Mouse (Mus musculus): Measurements from ENCODE around the gene Podxl2. TPM values are rescaled to one million over a fixed set of nuclear protein-coding genes. Genes with fewer than 3 reads are reported as not detected.

The Podxl2 gene
- polyA plus RNA-seq, 1 experiment from 2014 or later: 45.0 TPM

GRCm38 (mm10) chr6:88838613-88839012 lies 36.2 kb downstream of the Podxl2 start:
- H3K4me2 ChIP-seq (ENCODE audit: low read depth, low read length): no peak overlapping the region
- H3K9me3 ChIP-seq (replicated peaks; ENCODE audit: control insufficient read depth, low read length): no peaks in the 10 kb centered on the region
- peaks cover 25% of the 10 kb centered on the region for H3K36me3 ChIP-seq (ENCODE audit: control insufficient read depth, insufficient read depth)
- H3K9ac ChIP-seq (ENCODE audit: low read length): no peak overlapping the region
- no peak for ATAC-seq (replicated peaks; ENCODE audit: extremely low read depth, insufficient read depth, low FRiP score)
- no peaks in the 10 kb centered on the region for H3K27me3 ChIP-seq (ENCODE audit: control insufficient read depth, insufficient read depth, low read length)
- 90% methylated on average over 10 of the region's 10 CpGs for WGBS
- peaks cover 18% of the 10 kb centered on the region for H3K4me1 ChIP-seq (ENCODE audit: control insufficient read depth, insufficient read depth, low read length)
- no peak overlapping the region for H3K27ac ChIP-seq (ENCODE audit: low read length)
- no peak overlapping the region for H3K4me3 ChIP-seq (ENCODE audit: low read length)

- no peak for ATAC-seq (replicated peaks; ENCODE audit: extremely low read depth, insufficient read depth, low FRiP score)
- peaks cover 19% of the 10 kb centered on the region for H3K4me1 ChIP-seq (ENCODE audit: control insufficient read depth, insufficient read depth, low read length)
- no peak overlapping the region for H3K27ac ChIP-seq (ENCODE audit: low read length)
- peaks cover 25% of the 10 kb centered on the region for H3K36me3 ChIP-seq (ENCODE audit: control insufficient read depth, insufficient read depth)
- H3K9ac ChIP-seq (ENCODE audit: low read length): no peak overlapping the region
- H3K27me3 ChIP-seq (ENCODE audit: control insufficient read depth, insufficient read depth, low read length): no peaks in the 10 kb centered on the region
- no peak overlapping the region for H3K4me3 ChIP-seq (ENCODE audit: low read length)
- H3K4me2 ChIP-seq (ENCODE audit: low read depth, low read length): no peak overlapping the region
- 87% methylated on average over 12 of the region's 12 CpGs for WGBS
- no peaks in the 10 kb centered on the region for H3K9me3 ChIP-seq (replicated peaks; ENCODE audit: control insufficient read depth, low read length)
Observed at GRCm38 (mm10) chr6:88837999-88838398, 36.8 kb downstream of the Podxl2 start.

DNA sequence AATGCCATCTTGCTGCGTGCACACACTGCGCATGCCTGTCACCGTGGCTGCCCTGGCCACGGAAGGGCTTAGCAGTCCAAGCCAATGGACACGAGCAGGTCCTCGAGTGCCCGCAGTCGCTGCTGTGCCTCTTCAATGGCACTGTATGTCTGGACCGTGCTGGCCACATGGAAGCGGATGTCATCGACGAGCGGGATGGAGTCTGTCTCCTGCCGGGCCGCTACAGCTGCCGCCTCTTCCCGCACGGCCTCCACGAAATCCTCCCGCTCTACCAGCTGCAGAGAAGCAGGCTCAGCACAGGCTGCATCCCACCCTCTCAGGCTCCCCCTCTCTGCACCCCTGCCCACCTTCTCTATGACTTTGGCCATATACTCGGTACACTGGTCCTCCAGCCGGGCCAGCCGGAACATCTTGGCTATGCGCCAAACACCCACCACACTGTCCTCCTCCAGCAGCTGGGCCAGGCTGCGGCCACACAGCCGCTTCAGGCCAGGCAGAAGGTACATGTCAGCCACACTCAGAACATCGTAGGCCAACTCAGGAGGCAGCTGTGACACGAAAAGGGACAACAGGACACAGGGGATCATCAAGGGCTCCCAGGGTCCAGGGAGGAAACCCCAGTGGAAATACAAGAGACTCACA lies 38.5 kb downstream of the Podxl2 start:
- Histone ChIP-seq H3K9ac (ENCODE audit: low read length) (no peak overlapping the region), H3K36me3 (ENCODE audit: control insufficient read depth, insufficient read depth) (peaks cover 25% of the 10 kb centered on the region), H3K27ac (ENCODE audit: low read length) (no peak overlapping the region), H3K4me3 (ENCODE audit: low read length) (no peak overlapping the region), H3K4me2 (ENCODE audit: low read depth, low read length) (no peak overlapping the region), H3K9me3 (replicated peaks; ENCODE audit: control insufficient read depth, low read length) (no peaks in the 10 kb centered on the region), H3K27me3 (ENCODE audit: control insufficient read depth, insufficient read depth, low read length) (no peaks in the 10 kb centered on the region), H3K4me1 (ENCODE audit: control insufficient read depth, insufficient read depth, low read length) (peaks cover 20% of the 10 kb centered on the region)
- ATAC-seq (replicated peaks; ENCODE audit: extremely low read depth, insufficient read depth, low FRiP score): no peak
- 78% methylated on average over 28 of the region's 28 CpGs for WGBS

- WGBS: 72% methylated on average over 5 of the region's 5 CpGs
Observed at GRCm38 (mm10) chr6:88835047-88835446, 39.8 kb downstream of the Podxl2 start.

GRCm38 (mm10) chr6:88833340-88834140 lies 41.3 kb downstream of the Podxl2 start:
- WGBS: 57% methylated on average over 5 of the region's 5 CpGs
- Histone ChIP-seq H3K9ac (ENCODE audit: low read length) (0 out of 2 replicates have a peak overlapping the region, but pooled peaks have one; percentile 7), H3K9me3 (replicated peaks; ENCODE audit: control insufficient read depth, low read length) (no peaks in the 10 kb centered on the region), H3K4me3 (ENCODE audit: low read length) (no peak overlapping the region), H3K27me3 (ENCODE audit: control insufficient read depth, insufficient read depth, low read length) (no peaks in the 10 kb centered on the region), H3K36me3 (ENCODE audit: control insufficient read depth, insufficient read depth) (peaks cover 18% of the 10 kb centered on the region), H3K4me1 (ENCODE audit: control insufficient read depth, insufficient read depth, low read length) (peaks cover 12% of the 10 kb centered on the region), H3K27ac (ENCODE audit: low read length) (peak overlapping the region; percentile 63), H3K4me2 (ENCODE audit: low read depth, low read length) (no peak overlapping the region)
- ATAC-seq (replicated peaks; ENCODE audit: extremely low read depth, insufficient read depth, low FRiP score): peak; percentile 30; the same call in 1 of the 2 replicates

More at GRCm38 (mm10) chr6:88835047-88835446, 39.8 kb downstream of the Podxl2 start:
- Histone ChIP-seq H3K27ac (ENCODE audit: low read length) (no peak overlapping the region), H3K4me1 (ENCODE audit: control insufficient read depth, insufficient read depth, low read length) (peaks cover 12% of the 10 kb centered on the region), H3K4me2 (ENCODE audit: low read depth, low read length) (no peak overlapping the region), H3K27me3 (ENCODE audit: control insufficient read depth, insufficient read depth, low read length) (no peaks in the 10 kb centered on the region), H3K4me3 (ENCODE audit: low read length) (no peak overlapping the region), H3K36me3 (ENCODE audit: control insufficient read depth, insufficient read depth) (peaks cover 25% of the 10 kb centered on the region), H3K9me3 (replicated peaks; ENCODE audit: control insufficient read depth, low read length) (no peaks in the 10 kb centered on the region), H3K9ac (ENCODE audit: low read length) (no peak overlapping the region)
- no peak for ATAC-seq (replicated peaks; ENCODE audit: extremely low read depth, insufficient read depth, low FRiP score)

DNA sequence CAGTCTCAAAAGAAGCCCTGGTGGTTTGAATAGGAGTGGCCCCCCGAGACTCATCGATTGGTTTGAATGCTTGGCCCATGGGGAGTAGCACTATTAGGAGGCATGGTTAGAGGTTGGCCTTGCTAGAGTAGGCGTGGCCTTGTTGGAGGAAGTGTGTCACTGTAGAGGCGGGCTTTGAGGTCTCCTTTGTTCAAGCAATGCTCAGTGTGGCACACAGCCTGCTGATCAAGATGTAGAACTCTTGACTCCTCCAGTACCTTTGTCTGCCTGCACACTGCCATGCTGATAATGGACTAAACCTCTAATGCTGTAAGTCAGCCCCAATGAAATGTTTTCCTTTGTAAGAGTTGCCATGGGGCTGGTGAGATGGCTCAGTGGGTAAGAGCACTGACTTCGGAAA lies 42.2 kb downstream of the Podxl2 start:
- Histone ChIP-seq H3K4me1 (ENCODE audit: control insufficient read depth, insufficient read depth, low read length) (peaks cover 12% of the 10 kb centered on the region), H3K27ac (ENCODE audit: low read length) (no peak overlapping the region), H3K4me3 (ENCODE audit: low read length) (no peak overlapping the region), H3K9me3 (replicated peaks; ENCODE audit: control insufficient read depth, low read length) (no peaks in the 10 kb centered on the region), H3K36me3 (ENCODE audit: control insufficient read depth, insufficient read depth) (peaks cover 10% of the 10 kb centered on the region), H3K27me3 (ENCODE audit: control insufficient read depth, insufficient read depth, low read length) (no peaks in the 10 kb centered on the region), H3K4me2 (ENCODE audit: low read depth, low read length) (no peak overlapping the region), H3K9ac (ENCODE audit: low read length) (no peak overlapping the region)
- WGBS: 74% methylated on average over 5 of the region's 5 CpGs
- no peak for ATAC-seq (replicated peaks; ENCODE audit: extremely low read depth, insufficient read depth, low FRiP score)

- no peak overlapping the region for H3K4me3 ChIP-seq (ENCODE audit: low read length)
- H3K27ac ChIP-seq (ENCODE audit: low read length): no peak overlapping the region
- no peak for ATAC-seq (replicated peaks; ENCODE audit: extremely low read depth, insufficient read depth, low FRiP score)
- H3K4me1 ChIP-seq (ENCODE audit: control insufficient read depth, insufficient read depth, low read length): peaks cover 23% of the 10 kb centered on the region
- H3K4me2 ChIP-seq (ENCODE audit: low read depth, low read length): no peak overlapping the region
- WGBS: 24% methylated on average over 8 of the region's 8 CpGs
- 0 out of 2 replicates have a peak, but pooled peaks cover 6% of the 10 kb centered on the region for H3K36me3 ChIP-seq (ENCODE audit: control insufficient read depth, insufficient read depth)
- no peaks in the 10 kb centered on the region for H3K27me3 ChIP-seq (ENCODE audit: control insufficient read depth, insufficient read depth, low read length)
- no peak overlapping the region for H3K9ac ChIP-seq (ENCODE audit: low read length)
- H3K9me3 ChIP-seq (replicated peaks; ENCODE audit: control insufficient read depth, low read length): no peaks in the 10 kb centered on the region
Observed at GRCm38 (mm10) chr6:88831456-88831855, 43.4 kb downstream of the Podxl2 start.

DNA sequence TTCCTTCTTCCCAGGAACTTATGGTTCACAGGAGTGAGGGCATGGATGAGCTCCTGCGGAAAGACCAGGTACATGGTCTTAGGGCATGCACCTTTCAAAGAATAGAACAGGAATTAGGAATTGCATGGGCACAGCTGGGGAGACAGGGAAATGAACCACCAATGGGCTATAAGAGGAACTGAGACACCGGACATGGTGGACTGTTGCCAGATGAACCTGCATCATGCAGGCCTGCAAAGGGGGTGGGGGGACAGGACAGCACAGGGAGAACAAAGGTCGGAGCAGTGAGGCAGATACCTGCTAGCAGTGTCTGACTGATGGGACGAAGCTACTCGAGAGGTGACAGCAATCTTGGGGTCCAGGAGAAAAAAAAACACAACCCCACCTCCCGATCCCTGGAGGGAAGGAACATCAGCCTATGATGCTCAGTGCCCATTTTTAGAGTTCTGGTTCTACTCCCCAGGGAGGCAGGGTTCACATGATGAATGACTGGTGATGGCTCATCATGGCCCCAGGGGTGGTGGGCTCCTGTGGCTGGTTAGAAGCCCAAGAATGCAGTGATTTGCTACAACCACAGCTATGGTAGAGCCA lies 44.6 kb downstream of the Podxl2 start:
- Histone ChIP-seq H3K4me2 (ENCODE audit: low read depth, low read length) (no peak overlapping the region), H3K4me3 (ENCODE audit: low read length) (no peak overlapping the region), H3K4me1 (ENCODE audit: control insufficient read depth, insufficient read depth, low read length) (peaks cover 24% of the 10 kb centered on the region), H3K9ac (ENCODE audit: low read length) (no peak overlapping the region), H3K27ac (ENCODE audit: low read length) (no peak overlapping the region), H3K27me3 (ENCODE audit: control insufficient read depth, insufficient read depth, low read length) (no peaks in the 10 kb centered on the region), H3K36me3 (ENCODE audit: control insufficient read depth, insufficient read depth) (no peaks in the 10 kb centered on the region), H3K9me3 (replicated peaks; ENCODE audit: control insufficient read depth, low read length) (no peaks in the 10 kb centered on the region)
- 90% methylated on average over 6 of the region's 6 CpGs for WGBS
- no peak for ATAC-seq (replicated peaks; ENCODE audit: extremely low read depth, insufficient read depth, low FRiP score)

- WGBS: 81% methylated on average over 4 of the region's 4 CpGs
- Histone ChIP-seq H3K27me3 (ENCODE audit: control insufficient read depth, insufficient read depth, low read length) (no peaks in the 10 kb centered on the region), H3K9me3 (replicated peaks; ENCODE audit: control insufficient read depth, low read length) (no peaks in the 10 kb centered on the region), H3K4me3 (ENCODE audit: low read length) (no peak overlapping the region), H3K4me1 (ENCODE audit: control insufficient read depth, insufficient read depth, low read length) (peaks cover 24% of the 10 kb centered on the region), H3K9ac (ENCODE audit: low read length) (no peak overlapping the region), H3K4me2 (ENCODE audit: low read depth, low read length) (no peak overlapping the region), H3K27ac (ENCODE audit: low read length) (no peak overlapping the region), H3K36me3 (ENCODE audit: control insufficient read depth, insufficient read depth) (no peaks in the 10 kb centered on the region)
- no peak for ATAC-seq (replicated peaks; ENCODE audit: extremely low read depth, insufficient read depth, low FRiP score)
Observed at GRCm38 (mm10) chr6:88829579-88829978, 45.3 kb downstream of the Podxl2 start.

Measured in heart, embryonic 16.5 days (tissue).